Mouse (Mus musculus) midbrain, embryonic 10.5 days (tissue): ENCODE measurements at regions not wholly inside any gene's neighbourhood (a gene's known extent, or its start where the extent isn't known, plus 50 kb on each side); places are given as distances from the start of the nearest gene placed in this dataset.

ENCODE experiments used
- DNase-seq: peaks from one replicate; pipeline ENCODE4 v3.0.0-alpha.2; 2017; ENCODE audit warnings: low spot score
- H3K27ac ChIP-seq: fragments of 300-500 bp; sonication (generic); replicated peaks from 2 replicates; pipeline ENCODE4 v1.5.1; 2016; ENCODE audit warnings: mild to moderate bottlenecking
- H3K27me3 ChIP-seq: fragments of 300-500 bp; sonication (generic); 2 replicates; pipeline ENCODE4 v1.6.1; 2016; ENCODE audit warnings: low read depth, mild to moderate bottlenecking; ENCODE audit not compliant: poor library complexity, severe bottlenecking
- H3K36me3 ChIP-seq: fragments of 300-500 bp; sonication (generic); 2 replicates; pipeline ENCODE4 v1.6.1; 2016; ENCODE audit warnings: mild to moderate bottlenecking, moderate library complexity
- H3K4me1 ChIP-seq: fragments of 300-500 bp; sonication (generic); 2 replicates; pipeline ENCODE4 v1.6.1; 2016
- H3K4me3 ChIP-seq: fragments of 300-500 bp; sonication (generic); 2 replicates; pipeline ENCODE4 v1.5.1; 2016; ENCODE audit warnings: mild to moderate bottlenecking, moderate library complexity
- H3K9me3 ChIP-seq: fragments of 300-500 bp; sonication (generic); replicated peaks from 2 replicates; pipeline ENCODE4 v1.6.1; 2016; ENCODE audit warnings: mild to moderate bottlenecking
- WGBS: fragments of 180-500 bp; shearing (Covaris S2); methylation state at CpG from one replicate; pipeline ENCODE4 v1.1.7; 2016; 5-methylcytosine and 5-hydroxymethylcytosine counted together

GRCm38 (mm10) chr11:27280791-27281190, 687.0 kb upstream of the Vrk2 start:
- H3K4me3 ChIP-seq, result no peak overlapping the region
- 58% methylated on average over 3 of the region's 3 CpGs for WGBS
- no peak for DNase-seq

DNA sequence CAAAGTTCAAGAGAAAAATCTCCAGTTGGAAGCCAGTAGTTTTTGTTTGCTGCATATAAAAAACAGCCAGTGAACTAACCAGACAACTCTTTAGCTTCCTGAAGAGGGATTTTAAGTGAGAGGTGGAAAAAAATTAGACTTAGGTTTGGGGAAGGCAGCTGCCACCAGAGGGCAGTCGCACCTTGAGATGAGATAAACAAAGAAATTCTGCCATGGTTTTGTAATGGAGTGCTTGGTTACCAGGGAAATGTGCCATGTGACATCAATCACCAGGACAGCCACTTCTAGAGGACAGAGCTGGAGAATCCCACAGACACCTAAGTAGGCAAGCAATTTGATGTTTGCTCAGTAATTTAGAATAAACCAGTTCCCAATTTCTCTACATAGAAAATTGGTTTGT, 670.5 kb upstream of the Vrk2 start:
- Histone ChIP-seq H3K9me3 (no peaks in the 10 kb centered on the region), H3K4me1 (no peaks in the 10 kb centered on the region), H3K36me3 (no peaks in the 10 kb centered on the region), H3K4me3 (no peak overlapping the region), H3K27ac (no peak overlapping the region), H3K27me3 (no peaks in the 10 kb centered on the region)
- DNase-seq, result peak; percentile 57
- 5% methylated on average over 1 of the region's 1 CpGs for WGBS

More at GRCm38 (mm10) chr11:27280791-27281190, 687.0 kb upstream of the Vrk2 start:
- Histone ChIP-seq H3K27ac (no peak overlapping the region), H3K36me3 (no peaks in the 10 kb centered on the region), H3K9me3 (peaks cover 13% of the 10 kb centered on the region), H3K4me1 (no peaks in the 10 kb centered on the region), H3K27me3 (no peaks in the 10 kb centered on the region)

DNA sequence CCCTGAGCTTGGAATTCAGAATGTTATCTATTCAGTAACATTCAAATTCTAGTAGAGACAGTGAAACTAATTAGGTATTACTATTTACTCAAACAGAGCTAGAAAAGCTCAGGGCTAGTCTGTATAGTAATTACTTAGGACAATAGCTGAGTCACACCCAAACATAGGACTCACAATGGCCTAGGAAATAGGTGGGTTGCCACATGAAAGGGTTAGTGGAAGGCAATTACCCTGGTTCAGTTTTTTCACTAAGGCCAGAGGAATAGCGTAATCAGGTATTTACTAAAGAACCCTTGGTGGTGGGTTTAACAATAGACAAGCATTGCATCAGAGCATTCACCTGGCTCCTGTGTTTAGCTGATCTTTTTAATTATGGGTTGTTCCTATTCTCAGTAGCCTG, 664.7 kb upstream of the Vrk2 start:
- no peak overlapping the region for H3K27ac ChIP-seq
- no peaks in the 10 kb centered on the region for H3K27me3 ChIP-seq
- H3K4me1 ChIP-seq, result no peaks in the 10 kb centered on the region
- no peaks in the 10 kb centered on the region for H3K9me3 ChIP-seq
- H3K4me3 ChIP-seq, result no peak overlapping the region
- 87% methylated on average over 1 of the region's 1 CpGs for WGBS
- DNase-seq, result no peak
- no peaks in the 10 kb centered on the region for H3K36me3 ChIP-seq

DNA sequence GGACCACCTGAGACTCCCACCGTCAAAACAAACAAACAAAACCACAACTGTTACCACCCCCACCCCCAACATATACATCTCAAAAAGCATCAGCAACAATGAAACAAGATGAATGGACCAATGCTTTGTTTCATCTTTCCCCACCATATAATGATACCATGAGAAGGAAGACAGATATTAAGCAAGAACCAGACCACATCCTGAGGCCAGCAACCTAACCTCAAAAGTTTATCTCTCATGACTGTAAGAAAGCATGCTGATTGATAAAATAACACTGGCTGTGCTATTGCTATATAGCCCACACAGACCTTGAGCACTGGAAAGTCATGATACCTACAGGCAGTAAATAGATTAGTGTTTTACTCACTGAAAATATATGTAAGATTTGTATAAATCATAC, 642.1 kb upstream of the Vrk2 start:
- Histone ChIP-seq H3K36me3 (no peaks in the 10 kb centered on the region), H3K27ac (no peak overlapping the region), H3K9me3 (no peaks in the 10 kb centered on the region), H3K4me1 (no peaks in the 10 kb centered on the region), H3K4me3 (no peak overlapping the region), H3K27me3 (no peaks in the 10 kb centered on the region)
- no peak for DNase-seq
- 73% methylated on average over 1 of the region's 1 CpGs for WGBS

DNA sequence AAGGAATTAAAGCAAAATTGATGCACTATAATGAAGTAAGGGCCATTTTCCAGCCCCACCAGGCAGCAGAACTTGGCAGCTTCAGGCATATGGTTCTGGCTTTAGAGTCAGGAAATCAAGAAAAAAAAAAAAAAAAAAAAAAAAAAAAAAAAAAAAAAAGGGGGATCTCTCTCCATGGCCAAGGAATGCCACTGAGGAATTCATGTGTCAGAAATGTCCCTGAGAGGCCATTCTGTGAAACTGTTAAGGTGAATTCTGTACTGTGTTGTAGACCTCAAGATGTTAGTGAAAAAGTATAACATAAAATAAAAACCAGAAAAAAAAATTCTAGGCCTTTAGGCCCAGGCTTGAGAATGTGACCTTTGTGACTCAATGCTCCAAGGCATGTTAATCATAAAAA, 632.7 kb upstream of the Vrk2 start:
- H3K36me3 ChIP-seq, result no peaks in the 10 kb centered on the region
- DNase-seq, result no peak
- H3K9me3 ChIP-seq, result no peaks in the 10 kb centered on the region; the same call in 1 of the 2 replicates
- H3K27ac ChIP-seq, result no peak overlapping the region
- no peak overlapping the region for H3K4me3 ChIP-seq
- no peaks in the 10 kb centered on the region for H3K4me1 ChIP-seq
- H3K27me3 ChIP-seq, result no peaks in the 10 kb centered on the region

DNA sequence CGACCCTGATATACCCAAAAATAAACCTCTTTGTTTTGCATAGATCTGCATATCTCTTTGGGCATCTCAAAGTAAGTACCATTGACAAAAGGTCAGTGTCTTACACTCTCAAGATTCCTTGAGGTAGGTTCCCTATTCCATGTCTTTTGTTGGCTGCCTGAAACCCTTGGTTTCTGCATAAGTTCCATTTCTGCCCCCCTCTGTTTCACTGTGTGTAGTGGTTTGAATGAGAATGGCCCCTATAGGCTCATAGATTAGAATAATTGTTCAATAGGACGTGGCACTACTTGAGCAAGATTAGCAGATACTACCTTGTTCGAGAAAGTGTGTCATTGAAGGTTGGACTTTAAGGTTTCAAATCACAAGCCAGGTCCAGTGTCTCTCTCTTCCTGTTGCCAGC, 628.6 kb upstream of the Vrk2 start:
- WGBS, result 75% methylated on average over 3 of the region's 3 CpGs
- DNase-seq, result no peak

DNA sequence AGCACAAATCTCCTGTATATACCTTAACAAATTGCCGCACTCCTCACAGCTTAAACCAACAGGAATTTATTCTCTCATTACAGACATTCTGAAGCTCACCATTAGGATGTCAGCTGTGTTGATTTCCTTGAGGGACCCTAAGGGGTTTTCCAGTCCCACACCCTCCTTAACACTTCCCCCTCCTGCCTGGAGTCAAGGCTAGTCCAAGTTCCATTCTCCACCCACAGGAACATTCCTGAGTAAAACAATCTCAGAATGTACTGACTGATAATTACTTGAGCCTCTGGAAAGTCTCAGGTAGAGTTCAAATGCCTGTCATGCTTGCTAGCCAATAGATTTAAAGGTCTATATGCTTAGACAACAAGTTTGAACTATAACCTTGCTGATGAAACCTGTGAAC, 628.2 kb upstream of the Vrk2 start:
- no peak overlapping the region for H3K4me3 ChIP-seq
- H3K36me3 ChIP-seq, result no peaks in the 10 kb centered on the region
- H3K4me1 ChIP-seq, result no peaks in the 10 kb centered on the region
- no peak overlapping the region for H3K27ac ChIP-seq
- 97% methylated on average over 1 of the region's 1 CpGs for WGBS
- no peak for DNase-seq
- H3K9me3 ChIP-seq, result no peaks in the 10 kb centered on the region; the same call in 1 of the 2 replicates
- H3K27me3 ChIP-seq, result no peaks in the 10 kb centered on the region

More for the DNA sequence above, 628.6 kb upstream of the Vrk2 start:
- H3K4me3 ChIP-seq, result no peak overlapping the region
- H3K27ac ChIP-seq, result no peak overlapping the region
- H3K9me3 ChIP-seq, result no peaks in the 10 kb centered on the region; the same call in 1 of the 2 replicates
- no peaks in the 10 kb centered on the region for H3K27me3 ChIP-seq
- H3K36me3 ChIP-seq, result no peaks in the 10 kb centered on the region
- H3K4me1 ChIP-seq, result no peaks in the 10 kb centered on the region

DNA sequence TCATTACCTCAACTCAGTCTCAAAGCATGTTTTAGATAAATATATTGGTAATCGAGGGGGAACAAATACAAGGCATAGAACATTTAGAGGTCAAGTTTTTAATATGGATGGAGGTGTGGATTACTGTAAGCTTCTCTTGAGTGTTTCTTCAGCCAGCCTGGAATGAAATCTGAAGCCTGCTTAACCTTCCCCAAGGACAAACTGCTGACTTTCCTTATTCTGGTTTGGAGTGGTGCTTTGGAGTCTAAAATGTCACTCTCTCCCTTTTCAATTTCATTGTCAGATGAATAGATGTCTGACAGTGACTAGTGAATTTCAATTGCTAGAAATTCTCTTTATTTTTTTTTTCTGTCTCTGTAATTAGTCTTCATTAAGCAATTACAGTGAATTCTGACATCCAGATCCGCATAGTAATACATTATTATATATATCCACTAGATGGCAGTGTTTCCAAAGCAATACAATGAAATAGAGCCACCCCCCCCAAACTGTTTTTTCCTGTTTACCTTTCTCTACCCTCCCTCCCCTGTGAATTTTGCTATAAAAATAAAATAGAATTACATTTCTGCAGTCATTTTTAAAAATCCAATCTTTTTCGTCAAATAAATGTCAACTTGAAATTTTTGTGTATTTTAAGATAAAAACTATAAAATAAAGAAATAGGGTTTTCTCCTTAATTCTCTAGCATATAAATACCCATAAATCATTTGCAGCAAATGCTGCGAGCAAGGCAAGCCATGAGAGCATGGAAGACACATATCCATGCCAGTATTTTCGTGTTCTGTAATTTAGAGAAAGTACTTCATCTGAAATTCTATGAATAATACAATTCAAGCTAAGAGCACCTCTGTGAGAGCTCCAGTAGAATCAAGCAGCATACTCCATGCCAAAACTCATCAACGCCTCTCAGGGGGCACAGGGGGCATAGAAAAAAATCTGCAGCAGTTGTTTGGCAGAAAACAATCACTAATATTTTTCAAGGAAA, 626.2 kb upstream of the Vrk2 start:
- DNase-seq, result no peak
- Histone ChIP-seq H3K27ac (no peak overlapping the region), H3K4me1 (no peaks in the 10 kb centered on the region), H3K4me3 (no peak overlapping the region), H3K9me3 (no peaks in the 10 kb centered on the region), H3K36me3 (no peaks in the 10 kb centered on the region), H3K27me3 (no peaks in the 10 kb centered on the region)
- WGBS, result 51% methylated on average over 6 of the region's 6 CpGs

DNA sequence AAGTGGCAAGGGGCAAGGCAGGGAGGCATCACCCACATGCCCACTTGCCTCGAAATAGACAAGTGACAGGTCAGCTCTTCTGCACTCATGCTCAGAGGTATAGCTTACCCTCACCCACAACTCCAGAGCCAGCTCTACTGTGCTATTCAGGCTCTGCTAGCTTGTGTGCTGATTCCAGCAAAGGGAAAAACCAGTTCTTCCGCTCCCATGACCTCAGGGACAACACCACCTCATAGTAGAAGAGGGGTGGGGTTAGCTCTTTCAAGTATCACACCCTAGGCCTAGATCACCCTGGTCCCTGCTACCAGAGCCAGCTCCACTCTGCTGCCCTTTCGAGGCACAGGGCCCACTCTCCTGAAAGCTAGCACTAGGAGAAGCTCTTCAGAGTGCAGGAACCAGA, 622.0 kb upstream of the Vrk2 start:
- no peaks in the 10 kb centered on the region for H3K9me3 ChIP-seq
- DNase-seq, result no peak
- WGBS, result 76% methylated on average over 3 of the region's 3 CpGs
- no peak overlapping the region for H3K27ac ChIP-seq
- H3K27me3 ChIP-seq, result no peaks in the 10 kb centered on the region
- no peak overlapping the region for H3K4me3 ChIP-seq
- no peaks in the 10 kb centered on the region for H3K36me3 ChIP-seq
- H3K4me1 ChIP-seq, result no peaks in the 10 kb centered on the region

DNA sequence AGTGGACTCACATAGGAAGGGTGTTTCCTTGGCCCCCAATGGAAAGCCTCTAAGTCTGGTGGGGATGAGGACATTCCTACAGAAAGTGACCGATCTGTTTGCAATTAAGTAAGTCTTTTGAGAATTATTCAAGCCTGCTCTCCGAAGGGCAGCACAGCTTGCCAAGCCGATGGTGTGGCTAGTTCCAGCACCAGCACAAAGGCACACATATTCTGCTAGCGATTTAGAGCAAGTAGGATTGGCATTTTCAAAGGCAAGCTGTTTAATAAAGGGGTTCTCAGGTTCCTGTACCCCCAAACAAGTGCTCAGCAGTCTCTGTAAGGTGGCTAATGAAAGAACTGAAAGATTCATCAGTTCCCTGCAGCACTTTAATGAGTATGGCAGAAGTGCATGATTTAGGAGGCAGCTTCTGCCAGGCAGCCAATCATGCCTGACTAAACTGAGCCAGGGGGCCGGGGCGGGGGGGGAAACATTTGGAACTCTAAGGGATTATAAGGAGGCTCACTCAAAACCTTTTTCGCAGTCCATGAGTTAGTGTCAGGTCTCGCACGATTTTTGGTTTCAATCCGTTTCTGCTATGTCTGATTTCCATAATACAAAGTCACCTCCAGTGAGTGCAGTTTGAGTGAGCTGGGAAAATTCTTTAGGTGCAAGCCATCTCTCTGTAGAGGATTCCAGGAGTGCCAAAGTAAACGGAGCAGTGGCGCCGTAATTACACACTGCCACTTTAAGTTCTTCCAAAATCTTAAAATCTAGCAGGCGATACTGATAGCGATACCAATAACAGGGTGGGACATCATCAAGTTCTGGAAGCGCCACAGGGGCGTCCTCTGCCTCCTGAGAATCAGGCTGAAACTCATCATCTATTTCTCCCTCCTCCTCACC, 609.8 kb upstream of the Vrk2 start:
- Histone ChIP-seq H3K36me3 (no peaks in the 10 kb centered on the region), H3K9me3 (no peaks in the 10 kb centered on the region; the same call in 1 of the 2 replicates), H3K4me1 (no peaks in the 10 kb centered on the region), H3K27me3 (no peaks in the 10 kb centered on the region), H3K27ac (no peak overlapping the region), H3K4me3 (no peak overlapping the region)
- DNase-seq, result no peak
- WGBS, result 85% methylated on average over 17 of the region's 17 CpGs

DNA sequence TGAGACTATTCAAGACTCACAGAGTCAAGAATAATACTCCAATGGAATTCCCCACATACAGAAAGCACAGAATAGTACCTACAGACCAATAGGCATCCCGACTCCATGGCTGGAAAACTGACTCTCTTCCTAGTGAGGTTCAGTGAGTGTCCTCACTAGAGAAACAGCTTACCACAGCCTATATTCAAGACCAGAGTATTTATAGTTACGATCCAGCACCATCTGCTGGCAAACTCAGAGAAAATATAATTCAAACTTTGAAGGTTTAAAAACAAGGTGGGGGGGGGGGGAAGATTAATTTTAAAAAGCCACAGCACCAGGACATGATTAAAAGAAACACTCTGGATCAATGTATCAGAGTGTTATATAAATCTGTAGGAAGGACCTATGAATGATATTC, 590.2 kb upstream of the Vrk2 start:
- no peaks in the 10 kb centered on the region for H3K36me3 ChIP-seq
- 77% methylated on average over 2 of the region's 2 CpGs for WGBS
- no peak for DNase-seq
- no peaks in the 10 kb centered on the region for H3K27me3 ChIP-seq
- no peak overlapping the region for H3K27ac ChIP-seq
- H3K9me3 ChIP-seq, result no peaks in the 10 kb centered on the region
- no peak overlapping the region for H3K4me3 ChIP-seq
- no peaks in the 10 kb centered on the region for H3K4me1 ChIP-seq

- no peak for DNase-seq
- H3K36me3 ChIP-seq, result no peaks in the 10 kb centered on the region
- H3K27ac ChIP-seq, result no peak overlapping the region
- H3K27me3 ChIP-seq, result no peaks in the 10 kb centered on the region
- H3K9me3 ChIP-seq, result no peaks in the 10 kb centered on the region
- H3K4me1 ChIP-seq, result no peaks in the 10 kb centered on the region
- H3K4me3 ChIP-seq, result no peak overlapping the region
These were observed 589.6 kb upstream of the Vrk2 start for GRCm38 (mm10) chr11:27183422-27183821.

- H3K4me3 ChIP-seq, result no peak overlapping the region
- H3K9me3 ChIP-seq, result no peaks in the 10 kb centered on the region
- DNase-seq, result no peak
- no peaks in the 10 kb centered on the region for H3K36me3 ChIP-seq
- no peaks in the 10 kb centered on the region for H3K4me1 ChIP-seq
- no peak overlapping the region for H3K27ac ChIP-seq
- no peaks in the 10 kb centered on the region for H3K27me3 ChIP-seq
These were observed 566.6 kb upstream of the Vrk2 start for GRCm38 (mm10) chr11:27160411-27160810.
